Mouse (Mus musculus): ENCODE data around the gene Tia1. TPM values are rescaled to one million over a fixed set of nuclear protein-coding genes. Genes with fewer than 3 reads are reported as not detected.

Gene Tia1
- total RNA-seq, 2 experiments from 2014 or later: 41.0 to 69.8 TPM

DNA sequence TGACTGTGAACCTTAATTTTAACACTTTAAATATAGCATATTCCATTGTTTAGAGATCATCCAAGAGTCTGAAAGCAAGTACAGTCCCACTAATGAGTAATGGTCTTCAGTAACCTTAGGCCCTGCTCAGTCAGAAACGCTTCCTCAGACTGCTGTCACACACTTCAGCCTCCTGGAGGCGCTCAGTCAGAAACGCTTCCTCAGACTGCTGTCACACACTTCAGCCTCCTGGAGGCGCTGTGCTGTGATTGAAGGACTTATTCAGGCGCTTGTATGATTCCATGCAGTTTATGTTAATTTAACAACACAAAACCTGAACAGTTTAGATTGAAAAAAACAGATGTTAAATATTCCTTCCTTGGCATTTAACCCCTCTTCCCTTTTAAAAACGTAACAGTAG, 16.5 kb downstream of the Tia1 start:
- peak; percentile 71 for ATAC-seq (ENCODE audit: poor library complexity, severe bottlenecking)

DNA sequence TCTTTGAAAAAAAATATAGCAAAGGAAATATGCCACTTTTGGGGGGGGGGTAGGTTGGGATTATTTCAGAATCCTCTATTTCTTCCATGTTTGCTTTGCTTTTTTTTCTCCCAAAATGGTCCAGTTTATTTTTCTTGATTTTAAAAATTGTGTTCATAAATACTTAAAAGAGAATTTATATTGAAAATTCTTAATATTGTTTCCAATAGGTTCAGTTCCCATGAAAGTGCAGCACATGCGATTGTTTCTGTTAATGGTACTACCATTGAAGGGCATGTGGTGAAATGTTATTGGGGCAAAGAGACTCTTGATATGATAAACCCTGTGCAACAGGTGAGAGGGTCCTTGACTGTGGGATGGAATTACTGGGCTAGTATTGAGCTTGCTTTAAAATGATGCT, 22.3 kb downstream of the Tia1 start, which contains the start of gene Gm44790:
Gm44790 (plus strand) TSS at position 301 of the 400 bp plus-strand sequence.
- no peak for ATAC-seq (ENCODE audit: poor library complexity, severe bottlenecking)

- ATAC-seq (ENCODE audit: poor library complexity, severe bottlenecking): no peak
These were observed 27.5 kb downstream of the Tia1 start for GRCm38 (mm10) chr6:86431531-86431930.

GRCm38 (mm10) chr6:86433696-86434095, 29.7 kb downstream of the Tia1 start:
- ATAC-seq (ENCODE audit: poor library complexity, severe bottlenecking): no peak

DNA sequence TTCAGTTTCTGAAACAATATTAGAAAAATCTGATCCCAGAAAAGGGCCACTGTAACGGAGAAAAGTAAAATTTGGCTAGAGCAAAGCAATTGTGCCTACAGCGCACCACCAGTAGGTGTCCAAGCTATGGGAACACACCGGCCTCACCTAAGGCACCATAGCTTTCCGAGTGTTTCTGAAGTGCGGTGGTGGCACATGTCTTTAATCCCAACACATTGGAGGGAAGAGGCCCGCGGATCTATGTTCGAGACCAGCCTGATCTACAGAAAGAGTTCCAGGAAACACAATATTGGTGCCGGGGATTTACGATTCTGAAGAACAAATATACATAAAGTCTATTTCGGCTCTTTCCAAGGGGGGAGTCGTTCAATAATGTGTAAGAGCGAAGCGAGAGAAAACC, 33.7 kb downstream of the Tia1 start:
- ATAC-seq (ENCODE audit: poor library complexity, severe bottlenecking): peak; percentile 43

- ATAC-seq (ENCODE audit: poor library complexity, severe bottlenecking): peak; percentile 89
These were observed 34.5 kb downstream of the Tia1 start, which contains the start of gene C87436 for GRCm38 (mm10) chr6:86438272-86439118. Gene C87436 (plus strand): TSS chr6:86438374.

DNA sequence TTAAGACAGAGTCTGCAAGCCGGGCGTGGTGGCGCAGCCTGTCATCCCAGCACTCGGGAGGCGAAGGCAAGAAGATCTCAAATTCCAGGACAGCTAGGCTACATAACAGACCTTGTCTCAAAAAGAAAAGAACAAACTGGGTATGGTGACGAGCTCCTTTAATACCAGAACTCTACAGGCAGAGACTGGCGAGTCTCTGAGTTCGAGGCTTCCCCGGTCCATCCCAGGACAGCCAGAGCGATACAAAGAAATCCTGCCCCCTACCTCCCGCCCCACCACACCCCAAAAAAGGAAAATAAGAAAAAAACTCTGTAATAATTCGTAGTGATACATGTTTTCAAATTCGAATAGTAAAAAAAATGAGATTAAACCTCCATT, 35.1 kb downstream of the Tia1 start:
- ATAC-seq (ENCODE audit: poor library complexity, severe bottlenecking): no peak

DNA sequence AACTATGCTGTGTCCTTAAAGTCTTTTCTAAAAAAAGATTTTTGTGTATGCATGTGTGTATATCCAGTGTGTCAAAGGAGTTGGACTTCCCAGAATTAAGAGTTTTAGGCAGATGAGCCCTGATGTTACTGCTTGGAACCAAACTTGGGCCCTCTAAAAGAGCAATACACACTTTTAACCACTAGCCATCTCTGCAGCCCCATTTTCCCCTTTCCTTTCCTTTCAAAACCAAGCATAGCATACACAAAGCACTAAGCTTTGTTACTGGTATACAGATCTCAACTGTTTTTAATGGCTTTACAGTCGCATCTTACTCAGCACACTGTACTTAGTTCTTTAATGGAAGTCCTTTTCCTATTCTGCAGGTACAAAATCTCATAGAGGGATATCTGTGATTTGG, 35.5 kb downstream of the Tia1 start:
- ATAC-seq (ENCODE audit: poor library complexity, severe bottlenecking): no peak

DNA sequence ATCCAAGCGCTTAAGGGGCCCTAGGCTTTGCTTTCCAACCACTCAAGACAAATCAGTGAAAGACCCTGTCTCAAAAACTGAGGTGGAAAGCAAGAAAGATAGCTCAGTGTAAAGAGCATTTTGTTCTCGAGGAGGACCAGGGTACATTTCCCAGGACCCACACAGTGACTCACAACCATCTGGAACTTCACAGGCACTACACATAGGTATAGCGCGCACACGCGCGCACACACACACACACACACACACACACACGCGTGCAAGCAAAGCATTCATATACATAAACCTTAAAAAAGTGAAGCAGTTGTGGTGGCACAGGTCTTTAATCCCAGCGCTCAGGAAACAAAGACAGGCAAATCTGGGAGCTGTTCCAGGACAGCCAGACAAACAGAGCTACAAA, 37.6 kb downstream of the Tia1 start:
- ATAC-seq (ENCODE audit: poor library complexity, severe bottlenecking): no peak

- no peak for ATAC-seq (ENCODE audit: poor library complexity, severe bottlenecking)
These were observed 41.5 kb downstream of the Tia1 start for GRCm38 (mm10) chr6:86445551-86445950.

GRCm38 (mm10) chr6:86446927-86447568, 43.0 kb downstream of the Tia1 start:
- peak; percentile 77 for ATAC-seq (ENCODE audit: poor library complexity, severe bottlenecking)

DNA sequence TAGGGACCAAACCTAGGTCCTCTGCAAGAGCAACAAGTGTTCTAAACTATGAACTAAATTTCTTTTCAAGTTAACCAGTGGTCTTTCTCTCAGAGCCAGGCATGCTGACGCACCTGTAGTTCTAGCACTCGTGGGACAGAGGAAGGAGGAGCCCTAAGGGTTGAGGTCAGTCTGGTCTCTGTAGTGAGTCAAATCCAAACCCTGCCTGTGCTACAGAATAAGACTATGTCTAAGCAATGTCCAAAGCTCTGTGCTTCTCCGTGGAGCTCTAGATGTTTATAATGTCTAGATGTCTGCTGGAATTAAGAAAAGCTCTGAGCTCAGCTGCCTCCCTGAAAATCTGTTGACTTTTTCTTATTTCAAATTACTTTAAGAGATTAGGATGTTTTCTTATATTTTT, 52.7 kb downstream of the Tia1 start:
- ATAC-seq (ENCODE audit: poor library complexity, severe bottlenecking): no peak

GRCm38 (mm10) chr6:86463079-86463478, 59.1 kb downstream of the Tia1 start:
- ATAC-seq (ENCODE audit: poor library complexity, severe bottlenecking): no peak

DNA sequence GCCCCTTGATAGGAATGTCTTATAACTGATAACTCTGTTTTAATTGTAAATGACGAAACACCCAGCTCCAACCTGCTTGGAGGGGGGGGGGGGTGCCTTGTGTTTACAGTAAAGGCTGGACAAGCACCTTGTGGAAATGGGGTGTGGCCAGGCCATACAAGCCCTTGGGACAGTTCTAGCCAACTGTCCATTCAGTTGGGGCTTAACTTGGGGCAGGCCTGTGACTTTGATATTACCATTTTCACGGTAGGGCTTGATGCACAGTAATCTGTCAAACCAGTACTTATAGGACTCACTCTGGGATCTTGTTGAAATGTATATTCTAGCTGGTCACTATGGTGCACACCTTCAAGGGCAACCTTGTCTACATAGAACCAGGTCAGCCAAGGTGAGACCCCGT, 67.3 kb downstream of the Tia1 start:
- ATAC-seq (ENCODE audit: poor library complexity, severe bottlenecking): no peak

DNA sequence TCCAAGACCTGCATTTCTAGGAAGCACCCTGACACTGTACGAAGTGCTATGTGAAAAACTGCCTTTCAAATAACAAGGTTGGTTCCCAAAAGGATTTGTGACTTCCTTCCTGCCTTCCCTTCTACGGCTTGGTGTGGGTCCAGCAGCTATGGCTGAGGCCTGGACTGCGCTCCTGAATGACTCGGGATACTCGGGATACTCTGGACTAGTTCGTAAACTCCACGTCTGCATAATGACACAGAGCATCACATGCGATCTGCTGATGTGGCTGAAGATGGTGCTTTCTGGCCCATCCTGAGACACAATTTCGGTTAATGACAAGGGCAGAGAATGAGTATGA, 67.7 kb downstream of the Tia1 start:
- ATAC-seq (ENCODE audit: poor library complexity, severe bottlenecking): peak; percentile 14

GRCm38 (mm10) chr6:86472100-86472955, 68.3 kb downstream of the Tia1 start:
- peak; percentile 95 for ATAC-seq (ENCODE audit: poor library complexity, severe bottlenecking)

DNA sequence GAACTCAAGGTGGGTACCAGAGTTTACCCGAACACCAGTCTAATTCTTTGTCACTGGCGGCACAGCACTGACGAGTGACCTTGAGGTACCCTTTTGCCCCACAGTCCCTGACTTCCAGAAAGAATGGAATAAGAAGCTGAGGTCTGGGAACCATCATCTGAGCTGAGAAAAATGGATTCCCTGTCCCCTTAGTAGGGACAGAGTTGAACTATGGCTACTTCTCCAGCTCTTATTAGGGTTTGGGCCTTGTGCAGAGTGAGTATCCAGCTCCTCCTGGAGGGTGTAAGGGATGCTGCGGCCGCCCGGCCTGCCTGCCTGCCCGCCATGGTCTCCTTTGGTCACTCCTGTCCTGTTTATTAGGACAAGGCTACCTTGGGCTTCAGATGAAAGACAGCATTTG, 69.1 kb downstream of the Tia1 start:
- ATAC-seq (ENCODE audit: poor library complexity, severe bottlenecking): no peak

- ATAC-seq (ENCODE audit: poor library complexity, severe bottlenecking): no peak
These were observed 70.1 kb downstream of the Tia1 start for GRCm38 (mm10) chr6:86474072-86474471.

GRCm38 (mm10) chr6:86474646-86475181, 70.7 kb downstream of the Tia1 start:
- no peak for ATAC-seq (ENCODE audit: poor library complexity, severe bottlenecking)

- no peak for ATAC-seq (ENCODE audit: poor library complexity, severe bottlenecking)
These were observed 71.6 kb downstream of the Tia1 start for GRCm38 (mm10) chr6:86475462-86476167.
